Mouse (Mus musculus) liver, embryonic 11.5 days (tissue): ENCODE measurements around the gene Atxn7l1. TPM values are rescaled to one million over a fixed set of nuclear protein-coding genes. Genes with fewer than 3 reads are reported as not detected.

Experiments used
- ATAC-seq: fragments of 200-750 bp; cut with Nextera tagmentation; replicated peaks from 2 replicates; pipeline ENCODE4 v1.8.0; 2017; ENCODE audit warnings: moderate number of reproducible peaks, mild to moderate bottlenecking, moderate TSS enrichment, moderate library complexity; ENCODE audit not compliant: low FRiP score
- DNase-seq: peaks from one replicate; pipeline ENCODE4 v3.0.0-alpha.2; 2017; ENCODE audit warnings: low spot score
- H3K27ac ChIP-seq: fragments of 300-500 bp; sonication (generic); 2 replicates; pipeline ENCODE4 v1.5.1; 2014; ENCODE audit warnings: mild to moderate bottlenecking, low read depth, low read length, control low read depth
- H3K27me3 ChIP-seq: fragments of 300-500 bp; sonication (generic); replicated peaks from 2 replicates; pipeline ENCODE4 v1.6.1; 2014; ENCODE audit warnings: low read length, mixed read lengths; ENCODE audit not compliant: control insufficient read depth, insufficient read depth
- H3K36me3 ChIP-seq: fragments of 300-500 bp; sonication (generic); 2 replicates; pipeline ENCODE4 v1.6.1; 2014; ENCODE audit warnings: mild to moderate bottlenecking, low read length, moderate library complexity, mixed read lengths; ENCODE audit not compliant: control insufficient read depth, insufficient read depth
- H3K4me1 ChIP-seq: fragments of 300-500 bp; sonication (generic); replicated peaks from 2 replicates; pipeline ENCODE4 v1.6.1; 2014; ENCODE audit warnings: low read length, mixed read lengths; ENCODE audit not compliant: control insufficient read depth, insufficient read depth
- H3K4me2 ChIP-seq: fragments of 300-500 bp; sonication (generic); 2 replicates; pipeline ENCODE4 v1.6.1; 2014; ENCODE audit warnings: mild to moderate bottlenecking, control low read depth, moderate library complexity
- H3K4me3 ChIP-seq: fragments of 300-500 bp; sonication (generic); 2 replicates; pipeline ENCODE4 v1.5.1; 2014; ENCODE audit warnings: low read depth, low read length, control low read depth
- H3K9ac ChIP-seq: fragments of 300-500 bp; sonication (generic); 2 replicates; pipeline ENCODE4 v1.6.1; 2014; ENCODE audit warnings: low read depth, low read length, control low read depth
- H3K9me3 ChIP-seq: fragments of 300-500 bp; sonication (generic); 2 replicates; pipeline ENCODE4 v1.6.1; 2016; ENCODE audit warnings: low read length, inconsistent platforms, mixed read lengths; ENCODE audit not compliant: control insufficient read depth
- WGBS: fragments of 180-500 bp; shearing (Covaris S2); extraction: QIAGEN DNeasy Blood & Tissue Kit; methylation state at CpG from one replicate; pipeline ENCODE4 v1.1.7; 2014; 5-methylcytosine and 5-hydroxymethylcytosine counted together
- polyA plus RNA-seq: library from polyadenylated mRNA; unstranded; fragments of >200 nt; fragmentation: Nextera tagmentation; extraction: Ambion mirVana; gene quantifications from 2 replicates; pipeline ENCODE4 v1.2.1, GENCODE M21; 2014

Atxn7l1 gene
- polyA plus RNA-seq, 1 experiment from 2014 or later: 28.9 TPM

- Histone ChIP-seq H3K9ac (no peak overlapping the region), H3K27ac (no peak overlapping the region)
- 52% methylated on average over 9 of the region's 9 CpGs for WGBS
Observed at GRCm38 (mm10) chr12:33253206-33253605, 105.7 kb downstream of the Atxn7l1 start.

GRCm38 (mm10) chr12:33255256-33255655, 107.8 kb downstream of the Atxn7l1 start:
- ATAC-seq: no peak
- no peak overlapping the region for H3K4me2 ChIP-seq
- DNase-seq: no peak
- H3K36me3 ChIP-seq: no peaks in the 10 kb centered on the region
- H3K27me3 ChIP-seq: no peaks in the 10 kb centered on the region
- 87% methylated on average over 2 of the region's 2 CpGs for WGBS
- H3K4me3 ChIP-seq: no peak overlapping the region
- no peak overlapping the region for H3K9ac ChIP-seq
- H3K9me3 ChIP-seq: no peaks in the 10 kb centered on the region
- no peak overlapping the region for H3K27ac ChIP-seq
- no peaks in the 10 kb centered on the region for H3K4me1 ChIP-seq

More at GRCm38 (mm10) chr12:33253206-33253605, 105.7 kb downstream of the Atxn7l1 start:
- DNase-seq (no peak), ATAC-seq (no peak)
- Histone ChIP-seq H3K4me3 (no peak overlapping the region), H3K4me2 (no peak overlapping the region), H3K27me3 (no peaks in the 10 kb centered on the region), H3K4me1 (no peaks in the 10 kb centered on the region), H3K9me3 (no peaks in the 10 kb centered on the region), H3K36me3 (peaks cover 3% of the 10 kb centered on the region; the same call in 1 of the 2 replicates)

- no peak for ATAC-seq
- Histone ChIP-seq H3K4me2 (no peak overlapping the region), H3K36me3 (no peaks in the 10 kb centered on the region), H3K9me3 (no peaks in the 10 kb centered on the region), H3K4me1 (no peaks in the 10 kb centered on the region), H3K4me3 (no peak overlapping the region), H3K27ac (no peak overlapping the region), H3K9ac (no peak overlapping the region), H3K27me3 (no peaks in the 10 kb centered on the region)
- WGBS: 90% methylated on average over 6 of the region's 6 CpGs
- DNase-seq: no peak
Observed at GRCm38 (mm10) chr12:33256426-33256825, 108.9 kb downstream of the Atxn7l1 start.

- no peak overlapping the region for H3K4me3 ChIP-seq
- H3K4me2 ChIP-seq: no peak overlapping the region
- ATAC-seq (no peak), DNase-seq (no peak)
- H3K9me3 ChIP-seq: no peaks in the 10 kb centered on the region
- H3K9ac ChIP-seq: no peak overlapping the region
- no peaks in the 10 kb centered on the region for H3K4me1 ChIP-seq
- H3K27ac ChIP-seq: no peak overlapping the region
- no peaks in the 10 kb centered on the region for H3K36me3 ChIP-seq
- no peaks in the 10 kb centered on the region for H3K27me3 ChIP-seq
- 85% methylated on average over 5 of the region's 5 CpGs for WGBS
Observed at GRCm38 (mm10) chr12:33258995-33259529, 111.6 kb downstream of the Atxn7l1 start.

- Histone ChIP-seq H3K27ac (no peak overlapping the region), H3K9me3 (no peaks in the 10 kb centered on the region), H3K27me3 (no peaks in the 10 kb centered on the region), H3K4me3 (no peak overlapping the region), H3K4me2 (no peak overlapping the region), H3K4me1 (no peaks in the 10 kb centered on the region), H3K9ac (no peak overlapping the region), H3K36me3 (no peaks in the 10 kb centered on the region)
- ATAC-seq (no peak), DNase-seq (no peak)
- 67% methylated on average over 7 of the region's 7 CpGs for WGBS
Observed at GRCm38 (mm10) chr12:33260575-33260974, 113.1 kb downstream of the Atxn7l1 start.

DNA sequence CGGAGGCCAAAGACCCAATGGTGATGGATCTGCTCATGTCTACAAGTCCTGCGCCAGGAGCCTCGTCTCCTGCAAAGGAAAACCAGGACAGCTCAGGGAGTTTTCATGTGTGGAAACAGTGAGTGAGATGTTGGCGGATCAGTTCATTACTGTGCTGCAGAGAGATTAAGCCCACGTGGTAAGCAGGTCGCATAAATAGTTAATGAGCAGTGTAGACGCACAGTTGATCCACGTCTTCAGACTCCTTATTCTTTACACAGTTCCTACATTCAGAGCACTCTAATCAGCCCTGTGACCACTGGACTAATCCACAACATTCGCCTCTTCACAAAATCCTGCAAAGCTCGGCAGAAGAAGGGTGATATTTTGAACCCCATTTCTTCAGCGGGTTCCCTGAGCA, 118.4 kb downstream of the Atxn7l1 start:
- H3K4me1 ChIP-seq: no peaks in the 10 kb centered on the region
- no peak overlapping the region for H3K4me2 ChIP-seq
- H3K9me3 ChIP-seq: no peaks in the 10 kb centered on the region
- 86% methylated on average over 11 of the region's 11 CpGs for WGBS
- no peaks in the 10 kb centered on the region for H3K27me3 ChIP-seq
- H3K27ac ChIP-seq: no peak overlapping the region
- no peak overlapping the region for H3K4me3 ChIP-seq
- no peak for DNase-seq
- no peak overlapping the region for H3K9ac ChIP-seq
- ATAC-seq: no peak
- H3K36me3 ChIP-seq: no peaks in the 10 kb centered on the region

GRCm38 (mm10) chr12:33267965-33268364, 120.5 kb downstream of the Atxn7l1 start:
- Histone ChIP-seq H3K4me3 (no peak overlapping the region), H3K4me1 (no peaks in the 10 kb centered on the region), H3K9me3 (no peaks in the 10 kb centered on the region), H3K27me3 (no peaks in the 10 kb centered on the region), H3K9ac (no peak overlapping the region), H3K27ac (no peak overlapping the region), H3K4me2 (no peak overlapping the region), H3K36me3 (no peaks in the 10 kb centered on the region)
- WGBS: 79% methylated on average over 4 of the region's 4 CpGs
- ATAC-seq (no peak), DNase-seq (no peak)

GRCm38 (mm10) chr12:33269743-33270142, 122.2 kb downstream of the Atxn7l1 start:
- Histone ChIP-seq H3K27me3 (no peaks in the 10 kb centered on the region), H3K9me3 (no peaks in the 10 kb centered on the region), H3K9ac (no peak overlapping the region), H3K36me3 (no peaks in the 10 kb centered on the region), H3K4me2 (no peak overlapping the region), H3K27ac (no peak overlapping the region), H3K4me3 (no peak overlapping the region), H3K4me1 (no peaks in the 10 kb centered on the region)
- 68% methylated on average over 5 of the region's 5 CpGs for WGBS
- DNase-seq (no peak), ATAC-seq (0 out of 2 replicates have a peak, but pooled peaks have one; percentile 39)

DNA sequence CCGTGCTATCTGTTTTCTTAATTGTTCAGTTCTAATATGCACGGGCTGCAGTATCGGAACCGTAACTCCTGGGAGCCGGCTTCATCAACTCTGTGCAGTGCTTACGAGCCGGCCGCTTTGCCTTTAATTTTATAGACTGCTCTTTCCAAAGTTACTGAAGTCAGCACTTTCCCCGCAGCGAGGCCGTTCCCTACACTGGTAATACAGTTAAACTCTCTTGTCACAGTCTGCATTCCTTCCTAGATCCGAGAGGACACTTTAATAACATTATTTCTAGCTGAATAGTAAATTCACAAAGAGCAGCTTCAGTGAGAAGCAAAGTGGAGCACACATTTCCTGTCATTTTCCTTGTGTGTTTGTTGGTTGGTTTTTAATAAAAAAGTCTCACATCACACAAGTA, 124.4 kb downstream of the Atxn7l1 start:
- H3K9ac ChIP-seq: no peak overlapping the region
- no peak for ATAC-seq
- H3K36me3 ChIP-seq: no peaks in the 10 kb centered on the region
- no peak for DNase-seq
- no peaks in the 10 kb centered on the region for H3K27me3 ChIP-seq
- no peak overlapping the region for H3K4me3 ChIP-seq
- H3K9me3 ChIP-seq: no peaks in the 10 kb centered on the region
- WGBS: 86% methylated on average over 12 of the region's 12 CpGs
- H3K27ac ChIP-seq: no peak overlapping the region
- H3K4me1 ChIP-seq: no peaks in the 10 kb centered on the region
- no peak overlapping the region for H3K4me2 ChIP-seq
